Mouse (Mus musculus) heart, embryonic 12.5 days (tissue): ENCODE data around the gene Gm5072. TPM values are rescaled to one million over a fixed set of nuclear protein-coding genes. Genes with fewer than 3 reads are reported as not detected.
"Not testable (repeated sequence)": the region's sequence is repeated elsewhere in the genome, so short reads cannot be mapped to it uniquely, and the experiment has no call there.

Experiments used
- ATAC-seq: fragments of 200-750 bp; cut with Nextera tagmentation; 2 replicates; pipeline ENCODE4 v1.8.0; 2017; ENCODE audit warnings: moderate TSS enrichment, moderate library complexity; ENCODE audit not compliant: insufficient number of reproducible peaks, low FRiP score
- H3K27ac ChIP-seq: fragments of 300-500 bp; sonication (generic); 2 replicates; pipeline ENCODE4 v1.5.1; 2016; ENCODE audit warnings: mild to moderate bottlenecking, moderate library complexity; ENCODE audit not compliant: poor library complexity, severe bottlenecking
- H3K27me3 ChIP-seq: fragments of 300-500 bp; sonication (generic); replicated peaks from 2 replicates; pipeline ENCODE4 v1.6.1; 2016; ENCODE audit warnings: mild to moderate bottlenecking, moderate library complexity
- H3K36me3 ChIP-seq: fragments of 300-500 bp; sonication (generic); 2 replicates; pipeline ENCODE4 v1.6.1; 2016; ENCODE audit warnings: mild to moderate bottlenecking, moderate library complexity
- H3K4me1 ChIP-seq: fragments of 300-500 bp; sonication (generic); replicated peaks from 2 replicates; pipeline ENCODE4 v1.6.1; 2016; ENCODE audit warnings: mild to moderate bottlenecking
- H3K4me2 ChIP-seq: fragments of 300-500 bp; sonication (generic); 2 replicates; pipeline ENCODE4 v1.6.1; 2016; ENCODE audit warnings: mild to moderate bottlenecking, moderate library complexity
- H3K4me3 ChIP-seq: fragments of 300-500 bp; sonication (generic); 2 replicates; pipeline ENCODE4 v1.5.1; 2016; ENCODE audit warnings: mild to moderate bottlenecking
- H3K9ac ChIP-seq: fragments of 300-500 bp; sonication (generic); 2 replicates; pipeline ENCODE4 v1.6.1; 2016; ENCODE audit warnings: mild to moderate bottlenecking, moderate library complexity
- H3K9me3 ChIP-seq: fragments of 300-500 bp; sonication (generic); replicated peaks from 2 replicates; pipeline ENCODE4 v1.6.1; 2016; ENCODE audit warnings: mild to moderate bottlenecking, moderate library complexity
- WGBS: fragments of 180-500 bp; shearing (Covaris S2); methylation state at CpG from one replicate; pipeline ENCODE4 v1.1.7; 2016; 5-methylcytosine and 5-hydroxymethylcytosine counted together
- polyA plus RNA-seq: library from polyadenylated mRNA; unstranded; fragments of >200 nt; fragmentation: Nextera tagmentation; extraction: Ambion mirVana; gene quantifications from 2 replicates; pipeline ENCODE4 v1.2.1, GENCODE M21; 2016

Gm5072 gene
- not detected in 2 replicates for polyA plus RNA-seq

- not testable (repeated sequence) for H3K4me2 ChIP-seq, H3K27ac ChIP-seq, H3K36me3 ChIP-seq, H3K9me3 ChIP-seq, ATAC-seq, H3K27me3 ChIP-seq, H3K4me1 ChIP-seq, H3K4me3 ChIP-seq, H3K9ac ChIP-seq
- WGBS: no CpG with 5 or more reads among the region's 5 CpGs
Observed at GRCm38 (mm10) chrX:91392200-91392599, at the start of gene Gm5072. TSS of gene Gm5072 (plus strand) at chrX:91392500.

Other genes starting within 250 kb of the Gm5072 start
- not detected in 2 replicates for gene Mageb2, start 60.8 kb upstream of the Gm5072 start, polyA plus RNA-seq
- not detected in 2 replicates for gene Gm8914, start 87.6 kb downstream of the Gm5072 start, polyA plus RNA-seq
- not detected in 2 replicates for gene 1700084M14Rik, start 183.4 kb downstream of the Gm5072 start, polyA plus RNA-seq
- not detected in 2 replicates for gene Gm14781, start 239.7 kb downstream of the Gm5072 start, polyA plus RNA-seq